Mouse (Mus musculus): Measurements from ENCODE around the gene Bcl2a1a.
"Not testable (repeated sequence)": the region's sequence is repeated elsewhere in the genome, so short reads cannot be mapped to it uniquely, and the experiment has no call there.

The Bcl2a1a gene

DNA sequence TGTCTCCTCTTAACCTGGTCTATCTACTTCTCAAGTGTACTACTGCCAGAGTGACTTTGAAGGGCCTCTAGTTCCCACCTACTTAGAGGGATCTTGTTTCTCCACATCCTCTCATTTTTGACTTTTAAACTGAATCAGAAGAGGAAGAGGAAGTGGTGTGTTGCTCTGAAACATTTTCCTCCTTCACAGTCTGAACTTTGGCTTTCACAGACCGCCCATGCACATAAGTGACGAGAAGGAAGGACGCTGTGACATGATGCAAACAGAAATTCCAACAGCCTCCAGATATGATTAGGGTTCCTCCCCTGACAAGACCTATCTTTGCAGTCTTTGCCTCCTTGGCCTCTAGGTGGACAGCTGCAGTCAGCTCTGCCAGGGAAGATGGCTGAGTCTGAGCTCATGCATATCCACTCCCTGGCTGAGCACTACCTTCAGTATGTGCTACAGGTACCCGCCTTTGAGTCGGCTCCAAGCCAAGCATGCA, at the start of gene Bcl2a1a:
Bcl2a1a (plus strand) TSS at position 231 of the 484 bp plus-strand sequence.
- not testable (repeated sequence) for DNase-seq (ENCODE audit: extremely low read depth, low read depth, low spot score)

DNA sequence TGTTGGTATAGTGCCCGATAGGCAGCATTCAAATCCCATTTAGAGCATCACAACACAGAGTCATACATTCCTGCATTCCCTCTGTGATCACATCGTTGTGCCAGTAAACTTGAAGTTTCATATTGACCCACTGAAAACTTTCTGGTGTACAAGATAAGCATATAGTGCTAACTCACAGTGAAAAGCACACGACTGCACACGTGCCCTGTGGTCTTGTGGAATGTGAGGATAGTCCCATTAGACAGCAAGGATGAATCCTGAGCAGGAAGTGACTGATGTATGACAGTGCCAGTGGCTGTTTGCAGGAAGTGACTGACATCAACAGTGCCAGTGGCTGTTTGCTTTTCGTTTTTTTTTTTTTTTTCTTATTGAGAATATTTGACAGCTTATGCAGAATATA, 40.1 kb upstream of the Bcl2a1a start:
- not testable (repeated sequence) for DNase-seq (ENCODE audit: extremely low read depth, low read depth, low spot score)

DNA sequence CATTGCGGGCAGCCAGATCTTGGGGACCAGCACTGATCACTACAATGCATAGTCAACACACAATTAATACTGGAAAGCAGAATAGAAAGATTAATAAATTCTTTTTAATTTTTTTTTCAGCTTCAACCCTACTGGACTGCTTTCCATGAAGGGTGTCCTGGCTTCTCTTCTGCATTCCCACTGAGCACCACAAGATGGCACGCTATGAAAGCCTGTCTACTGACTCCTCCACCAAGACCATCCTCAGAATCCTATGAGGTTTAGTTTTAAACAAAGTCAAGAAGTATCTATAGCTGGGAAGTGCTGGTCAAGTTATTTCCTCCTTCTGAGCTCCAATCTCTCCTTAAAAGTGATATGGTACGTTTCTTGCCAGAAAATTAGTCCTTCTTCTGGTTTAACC, 18.4 kb upstream of the Bcl2a1a start:
- DNase-seq (ENCODE audit: extremely low read depth, low read depth, low spot score), result not testable (repeated sequence)

DNA sequence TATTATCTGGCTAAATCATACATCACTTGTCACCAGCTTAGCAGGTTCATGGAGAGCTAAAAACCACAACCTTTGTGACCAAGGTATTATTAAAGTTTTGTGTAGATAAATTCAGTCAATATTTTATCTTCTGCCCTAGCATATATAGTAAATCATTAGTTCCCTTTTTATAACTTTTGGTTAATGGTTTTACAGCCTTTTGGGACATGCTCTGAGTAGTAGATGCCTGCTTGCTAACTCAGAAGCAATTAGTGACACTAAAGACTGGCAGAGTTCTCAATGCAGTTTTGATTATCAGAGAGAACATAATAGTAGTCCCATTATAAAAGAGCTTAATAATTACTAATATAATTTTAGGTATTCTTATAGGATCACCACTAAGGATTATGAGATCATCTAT, 5.2 kb upstream of the Bcl2a1a start:
- DNase-seq (ENCODE audit: extremely low read depth, low read depth, low spot score), result not testable (repeated sequence)

DNA sequence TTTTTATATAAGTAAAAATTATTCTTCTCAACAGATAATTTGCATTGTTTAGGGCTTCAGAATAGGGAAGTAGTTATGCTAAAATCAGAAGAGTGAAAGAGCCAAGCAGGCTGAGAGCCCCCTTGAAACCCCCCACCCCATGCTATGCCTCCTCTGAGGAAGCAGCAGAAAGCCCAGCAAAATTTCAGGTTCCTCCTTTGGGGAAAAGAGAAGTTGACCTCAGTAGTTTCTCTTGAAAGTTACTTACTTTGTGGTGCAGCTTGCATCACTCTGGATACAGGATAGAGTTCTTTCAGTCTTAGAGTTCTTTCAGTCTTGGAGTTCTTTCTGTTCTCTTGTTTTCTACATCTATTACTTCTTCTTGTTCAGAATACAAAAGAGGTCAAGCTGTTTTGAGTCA, 3.5 kb upstream of the Bcl2a1a start:
- not testable (repeated sequence) for DNase-seq (ENCODE audit: extremely low read depth, low read depth, low spot score)

DNA sequence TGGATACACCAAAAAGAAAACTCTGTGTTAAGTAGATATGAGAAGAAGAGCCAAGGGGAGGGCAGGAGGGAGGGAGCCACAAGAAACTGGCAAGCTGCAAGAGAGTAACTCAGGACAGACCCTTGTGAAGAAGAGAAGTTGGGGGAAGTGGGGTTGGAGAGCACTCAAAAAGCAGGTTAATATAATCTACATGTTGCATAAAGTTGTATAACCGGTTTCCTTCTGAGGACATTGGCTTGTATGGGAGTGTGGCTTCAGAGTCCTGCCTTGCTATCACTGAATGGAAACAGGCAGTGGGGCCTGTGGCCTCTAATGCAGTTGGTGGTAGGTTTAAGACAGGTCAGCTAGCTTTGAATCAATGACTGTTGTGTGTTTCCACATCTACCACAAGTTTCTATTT, 1.5 kb upstream of the Bcl2a1a start:
- not testable (repeated sequence) for DNase-seq (ENCODE audit: extremely low read depth, low read depth, low spot score)

DNA sequence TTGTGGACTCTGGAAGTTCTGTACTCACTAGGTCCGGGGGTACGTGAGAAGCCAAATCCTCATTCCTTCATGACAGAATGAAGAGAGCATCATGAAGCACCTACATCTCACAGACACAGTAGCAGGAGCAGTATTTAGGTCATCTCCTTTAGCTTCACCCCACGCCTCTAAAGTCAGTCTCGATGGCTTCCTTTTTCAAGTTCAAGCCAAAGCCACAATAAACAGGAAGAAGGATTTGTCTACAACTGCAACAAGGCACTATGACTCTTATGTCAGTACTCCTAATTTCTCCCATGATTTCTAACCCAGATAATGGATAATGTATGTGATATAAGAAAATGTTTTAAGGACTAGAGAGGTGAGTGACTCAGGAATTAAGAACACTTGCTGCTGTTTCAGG, 665 bp upstream of the Bcl2a1a start:
- DNase-seq (ENCODE audit: extremely low read depth, low read depth, low spot score), result not testable (repeated sequence)

DNA sequence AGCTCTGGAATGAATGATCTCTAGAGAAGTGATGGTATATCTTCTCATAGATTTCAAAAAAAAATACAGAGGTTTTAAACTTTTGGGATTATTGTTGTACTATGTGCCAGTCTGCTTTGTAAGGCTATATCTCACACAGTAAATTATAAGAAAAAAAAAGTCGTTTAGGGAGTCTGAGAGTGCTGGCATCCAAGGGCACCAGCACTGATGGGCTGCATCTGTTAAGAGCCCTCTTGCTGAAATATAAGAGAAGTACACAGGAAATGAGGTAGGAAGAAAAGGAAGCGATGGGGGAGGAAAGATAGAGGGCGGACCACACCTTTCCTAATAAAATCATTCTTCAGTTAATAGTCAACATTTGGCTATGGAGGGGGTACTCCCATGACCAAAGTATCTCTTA, 2.2 kb downstream of the Bcl2a1a start:
- DNase-seq (ENCODE audit: extremely low read depth, low read depth, low spot score), result no peak

DNA sequence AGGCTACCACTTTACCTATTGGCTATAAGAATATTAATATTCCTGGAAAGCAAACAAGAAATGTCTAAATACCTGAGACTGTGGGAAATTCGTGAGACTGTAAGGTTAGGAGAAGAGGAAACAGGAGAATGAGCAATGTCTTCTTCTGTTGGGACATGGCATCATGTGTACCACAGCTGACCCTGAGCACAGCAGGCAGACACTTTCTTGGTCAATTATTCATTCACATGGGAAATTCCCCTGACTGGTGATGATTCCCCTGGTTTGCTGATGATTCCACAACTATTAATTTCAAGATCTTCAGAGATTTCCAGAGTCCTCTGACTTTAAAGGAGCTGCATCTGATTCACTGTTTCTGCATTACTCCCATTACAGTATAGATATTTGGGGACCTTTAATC, 3.3 kb downstream of the Bcl2a1a start:
- not testable (repeated sequence) for DNase-seq (ENCODE audit: extremely low read depth, low read depth, low spot score)

DNA sequence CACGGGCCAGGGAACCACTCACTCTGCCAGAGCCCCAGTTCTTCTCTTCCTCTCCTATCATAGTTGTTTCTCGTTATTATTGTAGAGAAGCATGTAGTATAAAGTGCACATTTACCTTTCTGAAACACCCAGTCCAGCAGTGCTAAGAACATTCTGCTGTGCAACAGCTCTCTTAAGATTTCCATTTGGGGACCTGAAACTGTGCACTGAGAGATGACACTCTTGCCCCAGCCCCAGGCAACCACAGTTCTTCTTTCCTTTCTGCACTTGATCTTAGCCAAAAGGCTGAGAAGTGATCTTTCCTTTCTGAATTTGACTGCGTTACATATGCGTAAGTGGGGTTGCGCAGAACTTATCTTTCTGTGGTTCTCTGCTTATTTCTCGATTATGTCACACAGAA, 9.8 kb downstream of the Bcl2a1a start:
- DNase-seq (ENCODE audit: extremely low read depth, low read depth, low spot score), result not testable (repeated sequence)

DNA sequence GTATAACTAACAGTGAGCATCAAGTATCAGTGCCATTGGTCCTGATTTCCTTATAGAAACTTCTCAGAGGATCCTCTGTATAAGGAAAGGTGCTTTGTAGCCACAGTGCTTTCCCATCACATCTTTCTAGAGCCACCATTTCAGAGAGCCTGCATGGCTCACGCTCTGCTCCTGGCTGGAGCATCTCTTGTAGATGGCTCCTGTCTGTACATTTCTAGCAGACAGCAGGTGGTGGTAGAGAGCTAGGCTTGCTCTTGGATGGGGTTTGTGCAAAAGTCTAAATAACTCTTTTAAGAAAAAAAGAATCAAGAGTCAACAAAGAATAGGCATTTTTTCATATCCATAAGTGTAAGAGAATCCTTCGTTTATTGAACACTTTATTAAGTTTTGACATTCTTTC, 12.8 kb downstream of the Bcl2a1a start:
- not testable (repeated sequence) for DNase-seq (ENCODE audit: extremely low read depth, low read depth, low spot score)

DNA sequence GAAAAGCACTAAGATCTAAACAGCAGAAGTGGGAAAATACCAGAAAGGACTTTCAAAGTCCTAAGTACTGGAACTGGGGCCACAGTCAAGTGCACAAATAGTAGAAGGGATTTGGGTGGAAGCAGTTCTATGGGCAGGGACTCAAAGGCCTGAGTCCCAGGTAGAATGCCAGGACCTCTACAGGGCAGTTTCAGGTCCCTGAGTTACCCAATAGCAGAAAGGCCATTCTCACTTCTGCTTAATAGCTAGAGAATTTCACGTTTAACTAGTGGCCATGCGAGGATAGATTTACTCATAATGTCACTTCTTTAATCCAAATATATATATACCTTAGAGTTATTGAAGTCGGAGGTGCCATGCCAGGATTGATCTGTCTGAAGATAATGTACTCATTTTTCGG, 20.2 kb downstream of the Bcl2a1a start:
- DNase-seq (ENCODE audit: extremely low read depth, low read depth, low spot score), result not testable (repeated sequence)

DNA sequence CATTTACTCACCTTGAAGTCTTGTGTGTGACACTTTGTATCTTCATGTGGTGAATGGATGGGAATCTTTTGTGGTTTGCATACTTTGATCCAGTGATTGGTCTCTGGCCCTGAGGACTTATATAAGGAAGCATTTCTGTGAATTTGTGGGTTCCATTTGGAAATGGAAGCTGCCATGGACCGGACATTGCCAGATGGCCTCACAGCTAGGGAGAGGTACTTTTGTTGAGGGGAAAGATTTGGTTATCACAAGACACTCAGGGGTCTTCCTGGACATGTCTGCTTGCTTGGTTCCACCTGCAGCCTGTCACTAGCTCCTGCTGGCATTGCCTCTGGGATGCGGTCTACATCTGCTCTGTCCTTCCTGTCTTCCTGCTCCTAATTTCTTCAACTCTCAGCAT, 23.1 kb downstream of the Bcl2a1a start:
- DNase-seq (ENCODE audit: extremely low read depth, low read depth, low spot score), result not testable (repeated sequence)

DNA sequence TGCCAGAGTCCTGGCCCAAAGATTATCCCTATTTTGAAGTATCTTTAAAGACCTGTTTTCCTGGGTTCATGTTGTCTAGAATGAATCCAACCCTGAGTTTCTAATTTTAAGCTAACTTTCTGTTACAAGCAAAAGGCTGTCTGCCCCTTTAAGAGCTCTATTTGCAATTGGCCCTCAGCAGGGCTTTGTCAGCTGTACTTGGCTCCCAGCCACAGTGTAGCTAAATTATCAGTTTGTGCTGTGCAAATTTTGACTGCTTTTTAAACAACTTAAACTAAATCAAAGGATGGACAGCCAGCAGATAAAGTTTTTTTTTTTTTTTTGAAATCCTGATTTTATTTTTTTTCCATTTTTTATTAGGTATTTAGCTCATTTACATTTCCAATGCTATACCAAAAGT, 44.8 kb downstream of the Bcl2a1a start:
- not testable (repeated sequence) for DNase-seq (ENCODE audit: extremely low read depth, low read depth, low spot score)

Measured in fat pad, adult 2 months (tissue).